Mouse (Mus musculus) hindbrain, embryonic 14.5 days (tissue): ENCODE results near the gene March7. TPM values are rescaled to one million over a fixed set of nuclear protein-coding genes. Genes with fewer than 3 reads are reported as not detected.

Experiments
- ATAC-seq: fragments of 200-750 bp; cut with Nextera tagmentation; 2 replicates; pipeline ENCODE4 v1.8.0; 2017; ENCODE audit warnings: moderate number of reproducible peaks, mild to moderate bottlenecking, moderate TSS enrichment, moderate library complexity; ENCODE audit not compliant: low FRiP score
- DNase-seq: peaks from one replicate; pipeline ENCODE4 v3.0.0-alpha.2; 2015; ENCODE audit warnings: low spot score
- H3K27ac ChIP-seq: fragments of 300-500 bp; sonication (generic); 2 replicates; pipeline ENCODE4 v1.5.1; 2014; ENCODE audit warnings: mild to moderate bottlenecking, moderate library complexity
- H3K27me3 ChIP-seq: fragments of 300-500 bp; sonication (generic); 2 replicates; pipeline ENCODE4 v1.6.1; 2014; ENCODE audit warnings: mild to moderate bottlenecking, low read length, mixed read lengths; ENCODE audit not compliant: control insufficient read depth, insufficient read depth
- H3K36me3 ChIP-seq: fragments of 300-500 bp; sonication (generic); replicated peaks from 2 replicates; pipeline ENCODE4 v1.6.1; 2014; ENCODE audit not compliant: control insufficient read depth, insufficient read depth
- H3K4me1 ChIP-seq: fragments of 300-500 bp; sonication (generic); replicated peaks from 2 replicates; pipeline ENCODE4 v1.6.1; 2014; ENCODE audit warnings: antibody characterized with exemption, low read length, mixed read lengths; ENCODE audit not compliant: control insufficient read depth, insufficient read depth
- H3K4me2 ChIP-seq: fragments of 300-500 bp; sonication (generic); replicated peaks from 2 replicates; pipeline ENCODE4 v1.6.1; 2014; ENCODE audit warnings: mild to moderate bottlenecking, moderate library complexity
- H3K4me3 ChIP-seq: fragments of 300-500 bp; sonication (generic); replicated peaks from 2 replicates; pipeline ENCODE4 v1.5.1; 2014; ENCODE audit warnings: mild to moderate bottlenecking, low read length
- H3K9ac ChIP-seq: fragments of 300-500 bp; sonication (generic); 2 replicates; pipeline ENCODE4 v1.6.1; 2014
- H3K9me3 ChIP-seq: fragments of 300-500 bp; sonication (generic); 2 replicates; pipeline ENCODE4 v1.6.1; 2016; ENCODE audit warnings: low read length; ENCODE audit not compliant: control insufficient read depth
- WGBS: fragments of 180-500 bp; shearing (Covaris S2); extraction: QIAGEN DNeasy Blood & Tissue Kit; methylation state at CpG from one replicate; pipeline ENCODE4 v1.1.7; 2014; 5-methylcytosine and 5-hydroxymethylcytosine counted together
- polyA plus RNA-seq: library from polyadenylated mRNA; unstranded; fragments of >200 nt; fragmentation: Nextera tagmentation; extraction: Ambion mirVana; gene quantifications from 2 replicates; pipeline ENCODE4 v1.2.1, GENCODE M21; 2014

March7 gene
- polyA plus RNA-seq, 1 experiment from 2014 or later: 97.3 TPM

GRCm38 (mm10) chr2:60223489-60223888, 13.8 kb downstream of the March7 start:
- no peak; the same call in 1 of the 2 replicates for ATAC-seq
- no peak overlapping the region for H3K27ac ChIP-seq
- H3K27me3 ChIP-seq: no peaks in the 10 kb centered on the region
- H3K36me3 ChIP-seq: no peaks in the 10 kb centered on the region
- WGBS: 84% methylated on average over 1 of the region's 1 CpGs
- no peak overlapping the region for H3K4me3 ChIP-seq
- H3K9ac ChIP-seq: no peak overlapping the region
- no peak overlapping the region for H3K4me2 ChIP-seq
- H3K9me3 ChIP-seq: no peaks in the 10 kb centered on the region
- H3K4me1 ChIP-seq: peaks cover 5% of the 10 kb centered on the region; the same call in 1 of the 2 replicates
- no peak for DNase-seq

- H3K36me3 ChIP-seq: peaks cover 39% of the 10 kb centered on the region
- no peaks in the 10 kb centered on the region for H3K4me1 ChIP-seq
- no peaks in the 10 kb centered on the region for H3K9me3 ChIP-seq
- H3K27me3 ChIP-seq: no peaks in the 10 kb centered on the region
- no peak for ATAC-seq
- H3K4me2 ChIP-seq: no peak overlapping the region
- H3K9ac ChIP-seq: no peak overlapping the region
- H3K27ac ChIP-seq: no peak overlapping the region
- no peak for DNase-seq
- WGBS: 72% methylated on average over 1 of the region's 1 CpGs
- H3K4me3 ChIP-seq: no peak overlapping the region
Measured at GRCm38 (mm10) chr2:60228470-60228869, 18.8 kb downstream of the March7 start.

DNA sequence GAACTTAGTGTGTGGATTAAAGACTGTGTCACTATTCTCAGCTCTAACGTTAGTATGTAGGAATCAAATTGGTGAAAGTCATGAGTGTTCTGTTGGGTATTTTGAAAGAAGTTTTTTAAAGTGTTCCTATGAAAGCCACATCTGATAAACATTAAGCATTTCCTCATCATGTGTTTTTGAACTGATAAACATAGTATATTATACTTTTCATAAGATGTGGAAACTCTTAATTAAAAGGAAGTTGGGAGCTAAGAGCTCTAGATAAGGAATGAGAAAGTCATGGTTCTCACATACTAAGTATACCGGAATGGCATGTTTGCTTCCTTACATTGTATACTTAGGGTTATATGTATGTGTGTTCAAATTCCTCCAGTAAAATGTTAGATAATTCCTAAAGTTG, 20.7 kb downstream of the March7 start:
- Histone ChIP-seq H3K27me3 (no peaks in the 10 kb centered on the region), H3K9me3 (no peaks in the 10 kb centered on the region), H3K27ac (no peak overlapping the region), H3K9ac (no peak overlapping the region), H3K4me2 (no peak overlapping the region), H3K4me3 (no peak overlapping the region), H3K4me1 (no peaks in the 10 kb centered on the region), H3K36me3 (peaks cover 54% of the 10 kb centered on the region)
- no peak for DNase-seq
- WGBS: 98% methylated on average over 2 of the region's 2 CpGs
- ATAC-seq: no peak

- Histone ChIP-seq H3K9me3 (no peaks in the 10 kb centered on the region), H3K27ac (no peak overlapping the region), H3K4me2 (no peak overlapping the region), H3K9ac (no peak overlapping the region), H3K4me3 (no peak overlapping the region), H3K4me1 (no peaks in the 10 kb centered on the region), H3K36me3 (peaks cover 82% of the 10 kb centered on the region), H3K27me3 (no peaks in the 10 kb centered on the region)
- WGBS: 84% methylated on average over 2 of the region's 2 CpGs
- ATAC-seq (no peak), DNase-seq (no peak)
Measured at GRCm38 (mm10) chr2:60233147-60233546, 23.5 kb downstream of the March7 start.

DNA sequence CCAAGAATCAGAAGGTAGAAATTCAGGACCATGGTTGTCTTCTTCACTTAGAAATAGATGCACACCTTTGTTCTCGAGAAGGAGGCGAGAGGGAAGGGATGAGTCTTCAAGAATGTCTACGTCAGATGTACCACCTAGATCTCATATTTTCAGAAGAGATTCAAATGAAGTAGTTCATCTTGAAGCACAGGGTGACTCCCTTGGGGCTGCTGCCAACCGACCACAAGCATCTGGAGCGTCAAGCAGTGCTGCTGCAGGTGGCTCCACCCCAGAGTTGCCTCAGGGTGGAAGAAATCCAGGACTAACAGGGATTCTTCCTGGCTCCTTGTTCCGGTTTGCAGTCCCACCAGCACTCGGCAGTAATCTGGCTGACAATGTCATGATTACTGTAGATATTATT, 24.8 kb downstream of the March7 start:
- H3K9me3 ChIP-seq: no peaks in the 10 kb centered on the region
- no peak overlapping the region for H3K4me2 ChIP-seq
- H3K4me3 ChIP-seq: no peak overlapping the region
- H3K27ac ChIP-seq: no peak overlapping the region
- peaks cover 92% of the 10 kb centered on the region for H3K36me3 ChIP-seq
- no peaks in the 10 kb centered on the region for H3K27me3 ChIP-seq
- WGBS: 83% methylated on average over 7 of the region's 7 CpGs
- no peak overlapping the region for H3K9ac ChIP-seq
- no peak for DNase-seq
- ATAC-seq: no peak
- no peaks in the 10 kb centered on the region for H3K4me1 ChIP-seq

DNA sequence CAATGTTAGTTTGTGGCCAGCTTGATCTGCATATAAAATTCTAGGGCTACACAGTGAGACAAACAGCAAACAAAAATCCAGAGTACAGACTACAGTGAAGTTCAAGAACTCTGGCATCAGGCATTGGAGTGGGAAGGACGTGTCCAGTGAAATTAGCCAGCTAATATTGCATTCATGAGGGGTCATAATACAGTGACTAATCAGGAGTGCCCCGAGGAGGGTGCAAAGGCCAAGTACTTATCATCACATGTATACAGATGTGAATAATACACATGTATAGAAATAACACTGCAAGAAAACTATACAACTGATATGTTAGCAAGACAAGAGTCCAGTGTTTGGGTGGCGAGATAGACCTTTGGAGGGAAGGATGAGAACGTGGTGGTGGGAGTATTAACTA, 43.1 kb downstream of the March7 start:
- 87% methylated on average over 4 of the region's 4 CpGs for WGBS
- no peak overlapping the region for H3K27ac ChIP-seq
- no peaks in the 10 kb centered on the region for H3K4me1 ChIP-seq
- H3K9me3 ChIP-seq: no peaks in the 10 kb centered on the region
- DNase-seq: no peak
- H3K27me3 ChIP-seq: no peaks in the 10 kb centered on the region
- H3K9ac ChIP-seq: no peak overlapping the region
- no peak overlapping the region for H3K4me3 ChIP-seq
- ATAC-seq: no peak
- no peak overlapping the region for H3K4me2 ChIP-seq
- H3K36me3 ChIP-seq: peaks cover 15% of the 10 kb centered on the region

GRCm38 (mm10) chr2:60253506-60253905, 43.8 kb downstream of the March7 start:
- ATAC-seq: no peak
- H3K9ac ChIP-seq: no peak overlapping the region

GRCm38 (mm10) chr2:60256751-60257150, 47.1 kb downstream of the March7 start:
- no peak overlapping the region for H3K4me2 ChIP-seq
- no peak overlapping the region for H3K4me3 ChIP-seq
- no peak for DNase-seq
- no peaks in the 10 kb centered on the region for H3K27me3 ChIP-seq
- 0 out of 2 replicates have a peak, but pooled peaks cover 2% of the 10 kb centered on the region for H3K36me3 ChIP-seq
- H3K9ac ChIP-seq: no peak overlapping the region
- no peak for ATAC-seq
- no peaks in the 10 kb centered on the region for H3K4me1 ChIP-seq
- WGBS: 92% methylated on average over 2 of the region's 2 CpGs
- no peaks in the 10 kb centered on the region for H3K9me3 ChIP-seq
- H3K27ac ChIP-seq: no peak overlapping the region

More at GRCm38 (mm10) chr2:60253506-60253905, 43.8 kb downstream of the March7 start:
- Histone ChIP-seq H3K27ac (no peak overlapping the region), H3K36me3 (peaks cover 15% of the 10 kb centered on the region; the same call in 1 of the 2 replicates), H3K27me3 (no peaks in the 10 kb centered on the region), H3K9me3 (no peaks in the 10 kb centered on the region), H3K4me3 (no peak overlapping the region), H3K4me2 (no peak overlapping the region), H3K4me1 (no peaks in the 10 kb centered on the region)
- no peak for DNase-seq

DNA sequence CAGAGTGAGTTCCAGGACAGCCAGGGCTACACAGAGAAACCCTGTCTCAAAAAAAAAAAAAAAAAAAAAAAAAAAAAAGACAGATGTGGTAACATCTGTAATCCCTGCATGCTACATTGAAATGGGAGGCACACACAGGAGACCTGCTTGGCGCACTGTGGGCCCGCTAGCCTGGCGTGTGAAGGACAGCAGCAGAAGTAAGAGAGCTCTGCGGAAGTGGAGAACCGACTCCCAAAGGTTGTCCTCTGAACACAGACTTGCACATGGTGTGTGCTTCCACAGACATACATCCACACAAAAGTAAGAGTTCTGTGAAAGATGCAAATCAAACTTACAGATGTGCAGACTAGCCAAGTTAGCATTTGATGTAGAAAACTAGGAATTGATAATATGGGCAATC, 49.5 kb downstream of the March7 start:
- H3K4me3 ChIP-seq: no peak overlapping the region

More for the DNA sequence above, 49.5 kb downstream of the March7 start:
- Histone ChIP-seq H3K27ac (no peak overlapping the region), H3K9ac (no peak overlapping the region), H3K4me1 (no peaks in the 10 kb centered on the region), H3K27me3 (no peaks in the 10 kb centered on the region), H3K9me3 (no peaks in the 10 kb centered on the region), H3K4me2 (no peak overlapping the region), H3K36me3 (0 out of 2 replicates have a peak, but pooled peaks cover 1% of the 10 kb centered on the region)
- 94% methylated on average over 5 of the region's 5 CpGs for WGBS
- ATAC-seq (no peak), DNase-seq (no peak)
